Mouse (Mus musculus) heart, adult 8-10 months (tissue): Measurements from ENCODE around the gene Faap20. TPM values are rescaled to one million over a fixed set of nuclear protein-coding genes. Genes with fewer than 3 reads are reported as not detected.

Experiments used
- DNase-seq: peaks from one replicate; pipeline ENCODE4 v3.0.0; 2022; ENCODE audit warnings: low spot score
- total RNA-seq, 4 experiments: library from RNA; stranded (reverse); gene quantifications; 2 replicates each; pipeline ENCODE4 v1.2.4; 2022

The Faap20 gene
- 10 to 100 TPM; 12.4 to 17.8 (median 15.9) TPM for total RNA-seq

- peak; percentile 93 for DNase-seq
These were observed at the start of gene Faap20 for GRCm38 (mm10) chr4:155249648-155250351. Gene Faap20 (plus strand): TSS chr4:155249802.

DNA sequence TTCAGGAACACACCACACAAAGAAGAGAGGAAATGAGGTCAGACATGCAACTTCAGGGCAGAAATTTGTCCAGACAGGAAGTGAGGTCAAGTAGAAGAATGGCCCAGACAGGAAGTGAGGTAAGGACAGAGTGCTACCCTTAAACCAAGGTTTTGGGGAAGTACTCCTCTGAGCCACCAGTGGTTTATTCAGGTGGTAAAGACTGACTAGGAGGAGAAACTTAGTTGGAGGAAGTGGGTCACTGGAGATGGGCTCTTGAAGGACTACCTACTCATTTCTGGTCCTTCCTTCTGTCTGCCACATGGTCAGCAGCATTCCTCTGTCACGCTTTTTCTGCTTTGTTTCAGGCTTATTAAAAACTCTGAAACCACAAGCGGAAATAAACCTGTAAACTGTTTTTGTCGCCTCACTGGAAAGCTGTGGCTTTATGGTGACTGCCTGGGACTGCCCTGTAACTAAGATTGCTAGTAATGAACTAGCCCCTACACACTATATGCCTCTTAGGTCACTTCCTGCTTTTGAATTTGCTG, 48.7 kb upstream of the Faap20 start:
- DNase-seq: no peak

GRCm38 (mm10) chr4:155201764-155202163, 47.8 kb upstream of the Faap20 start:
- no peak for DNase-seq

GRCm38 (mm10) chr4:155205919-155206318, 43.7 kb upstream of the Faap20 start:
- no peak for DNase-seq

- no peak for DNase-seq
These were observed 43.1 kb upstream of the Faap20 start for GRCm38 (mm10) chr4:155206498-155206897.

DNA sequence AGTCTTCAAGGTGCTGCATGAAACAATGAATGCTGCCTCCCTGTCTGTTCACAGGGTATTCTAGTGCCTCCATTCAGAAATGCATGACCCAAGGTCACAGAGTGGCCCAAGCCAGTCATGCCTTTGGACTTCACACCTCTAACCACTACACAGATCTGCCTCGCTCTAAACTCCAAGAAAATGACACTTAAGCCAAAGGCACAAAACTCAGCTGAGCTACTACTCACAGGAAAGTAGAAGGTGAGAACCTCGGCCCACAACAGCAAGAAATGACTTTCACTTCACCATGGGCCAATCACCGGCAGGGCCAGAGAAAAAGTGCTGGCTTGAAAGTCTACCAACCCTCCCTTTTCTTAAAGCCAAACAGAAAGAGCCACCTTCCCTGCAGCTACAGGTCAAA, 41.8 kb upstream of the Faap20 start:
- DNase-seq: no peak

- no peak for DNase-seq
These were observed 41.0 kb upstream of the Faap20 start for GRCm38 (mm10) chr4:155208613-155209012.

GRCm38 (mm10) chr4:155209079-155209478, 40.5 kb upstream of the Faap20 start:
- no peak for DNase-seq

DNA sequence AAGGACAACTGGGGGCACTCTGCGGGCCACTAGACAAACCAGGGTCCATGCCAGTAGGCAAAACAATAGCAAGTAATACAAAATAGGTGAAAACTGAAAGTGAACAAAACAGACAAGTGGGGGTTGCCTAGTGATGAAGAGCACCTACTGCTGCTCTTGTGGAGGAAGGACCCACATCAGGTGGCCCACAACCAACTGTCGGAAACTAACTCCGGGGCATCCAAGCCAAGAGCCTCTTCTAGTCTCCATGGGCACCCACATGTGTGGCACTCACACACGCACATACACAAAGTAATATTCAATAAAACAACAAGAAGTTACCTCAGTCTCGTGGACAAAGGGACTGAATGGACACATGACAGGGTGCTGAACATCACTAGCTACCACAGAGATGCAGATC, 40.1 kb upstream of the Faap20 start:
- DNase-seq: no peak

GRCm38 (mm10) chr4:155213052-155213751, 36.4 kb upstream of the Faap20 start:
- no peak for DNase-seq

GRCm38 (mm10) chr4:155213752-155214054, 35.9 kb upstream of the Faap20 start:
- DNase-seq: no peak

DNA sequence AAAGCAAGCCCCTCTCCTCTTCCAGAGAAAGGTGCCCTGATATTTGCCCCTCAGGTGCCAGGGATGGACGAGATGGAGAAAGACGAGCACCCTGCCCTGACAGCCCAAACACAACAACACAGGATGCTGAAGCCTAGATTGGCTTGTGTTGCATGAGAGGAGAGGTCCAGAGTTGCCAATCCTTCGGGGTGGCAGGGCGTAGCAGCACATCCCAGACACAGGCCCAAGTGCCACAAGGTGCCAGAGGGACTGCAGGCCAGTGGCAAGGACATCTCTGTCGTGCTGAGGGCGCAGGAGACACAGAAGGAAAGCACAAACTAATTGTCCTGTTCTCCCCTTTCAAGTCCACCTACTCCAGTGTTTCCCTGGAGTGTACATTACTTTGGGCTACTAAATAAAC, 35.4 kb upstream of the Faap20 start:
- DNase-seq: no peak

- no peak for DNase-seq
These were observed 34.8 kb upstream of the Faap20 start for GRCm38 (mm10) chr4:155214793-155215192.

GRCm38 (mm10) chr4:155215203-155215602, 34.4 kb upstream of the Faap20 start:
- DNase-seq: no peak

GRCm38 (mm10) chr4:155215773-155216630, 33.6 kb upstream of the Faap20 start:
- DNase-seq: peak; percentile 79

DNA sequence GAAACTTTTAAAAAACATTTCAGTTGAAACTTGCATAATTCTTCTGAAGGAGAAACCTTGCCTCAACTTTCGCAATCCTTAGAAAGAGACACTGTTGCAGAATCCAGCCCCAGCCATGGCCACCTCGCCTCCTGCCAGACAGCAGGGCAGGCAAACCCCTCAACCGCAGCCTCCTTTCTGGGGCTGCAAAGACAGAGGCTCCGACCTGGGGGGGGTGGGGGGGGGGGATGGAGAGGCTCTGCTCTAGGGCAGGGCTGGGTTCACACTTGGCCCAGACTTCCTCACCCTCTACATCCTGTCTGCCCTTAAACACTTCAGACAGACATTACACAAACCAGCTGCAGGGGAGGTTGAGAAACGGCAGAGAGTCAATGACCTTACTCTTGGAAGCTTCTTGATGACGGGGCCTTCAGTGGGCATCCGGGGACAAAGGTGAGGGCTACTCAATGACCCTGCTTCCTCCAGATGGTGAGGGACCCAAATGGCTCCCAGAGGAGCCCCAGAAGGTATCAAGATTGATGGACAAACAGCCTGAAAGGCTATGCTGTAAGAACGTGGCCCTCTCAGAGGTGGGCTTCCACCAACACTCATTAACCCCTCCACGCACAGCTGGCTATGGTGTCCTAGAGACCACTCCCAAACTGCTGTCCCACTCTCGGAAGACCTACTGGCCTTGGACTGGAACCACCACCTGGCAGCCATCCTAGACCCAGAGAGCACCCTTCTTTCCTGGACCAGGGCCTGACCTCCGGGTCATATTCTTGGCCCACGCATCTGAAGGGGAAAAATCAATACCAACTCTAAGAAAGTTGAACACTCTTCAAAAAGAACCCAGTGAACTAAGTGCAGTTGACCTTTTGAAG, 32.1 kb upstream of the Faap20 start:
- DNase-seq: peak; percentile 45

DNA sequence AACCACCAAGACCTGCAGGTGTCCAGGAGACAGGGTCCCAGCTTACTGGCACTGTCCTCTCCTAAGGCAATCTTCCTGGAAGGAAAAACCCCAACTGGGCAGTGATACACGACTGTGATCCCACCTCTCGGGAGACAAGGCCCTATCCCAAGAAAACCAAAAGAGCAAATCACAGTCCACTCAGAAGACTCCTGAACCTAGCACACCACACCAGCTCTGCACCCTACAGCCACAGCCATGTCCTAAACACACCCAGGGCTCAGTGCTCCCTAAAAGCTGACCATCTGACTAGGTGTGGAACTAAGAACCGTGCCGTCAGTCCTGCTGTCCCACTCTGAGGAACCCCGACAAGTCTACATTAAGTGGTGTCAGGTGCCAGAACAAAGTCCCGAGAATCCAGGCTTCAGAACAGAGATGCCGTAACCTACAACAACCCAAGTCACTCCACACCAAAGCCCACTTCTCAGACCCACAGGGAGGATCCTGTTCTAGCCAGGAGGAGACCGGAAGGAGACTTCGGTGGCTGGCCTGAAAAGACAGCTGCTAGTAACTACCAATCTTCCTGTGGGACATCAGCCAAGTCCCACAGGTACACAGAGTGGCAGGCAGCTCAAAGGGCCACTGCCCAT, 31.4 kb upstream of the Faap20 start:
- no peak for DNase-seq

GRCm38 (mm10) chr4:155219271-155220212, 30.1 kb upstream of the Faap20 start:
- DNase-seq: no peak

- no peak for DNase-seq
These were observed 29.1 kb upstream of the Faap20 start for GRCm38 (mm10) chr4:155220213-155221100.
